Comparison of ENCODE assay signal across 9 mouse cellular contexts in the genomic region with DNA sequence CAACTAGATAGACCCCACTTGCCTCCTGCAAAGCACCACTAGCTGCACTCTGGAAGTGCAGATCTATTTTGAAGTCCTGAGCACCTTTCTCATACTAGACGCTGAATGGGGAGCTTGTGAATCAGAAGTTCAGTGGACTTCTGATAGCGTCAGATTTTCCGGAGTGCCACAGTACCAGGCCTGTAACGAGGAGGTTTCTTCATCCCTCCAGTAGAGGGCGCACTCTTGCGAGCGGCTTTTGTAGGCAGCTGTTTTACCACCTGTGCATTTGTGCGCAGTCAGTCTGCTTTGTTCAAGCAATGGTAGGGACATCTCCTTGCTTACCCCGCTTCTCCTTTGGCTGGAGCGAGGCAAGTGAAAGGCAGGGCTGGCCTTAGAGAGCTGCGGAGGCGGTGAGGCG. TPM values are rescaled to one million over a fixed set of nuclear protein-coding genes. Genes with fewer than 3 reads are reported as not detected.
DNase-seq lines count a peak whose midpoint lies in the region; ATAC-seq and TF ChIP-seq lines count a peak whose summit lies in the region.
"Had no signal": no experiment of that assay in that cellular context is flagged by ENCODE, and none has a peak within 500 bp of the region (broad histone marks: within the 10 kb centered on the region; RNA-seq: fewer than 3 reads in every experiment).

No protein-coding gene starts in this region.

- no peak overlapping the region for H3K4me2 ChIP-seq in lung, embryonic 14.5 days
- H3K4me2 ChIP-seq: hindbrain, embryonic 15.5 days had no signal

- no peak overlapping the region for H3K4me3 ChIP-seq in left cerebral cortex, adult 2 months
- no peak overlapping the region for H3K4me3 ChIP-seq in lung, embryonic 14.5 days (ENCODE audit: low read depth, low read length)
- H3K4me3 ChIP-seq: hindbrain, embryonic 15.5 days had no signal

- DNase-seq in cerebellum, postnatal 14 days, result peak; percentile 10 to 23
- DNase-seq in cerebellum, adult 11-12 months, result no peak
- DNase-seq in left cerebral cortex, adult 2 months (ENCODE audit: extremely low spot score in 1 of 2, low spot score in 2 of 2), result peak; percentile 8 to 14
- no peak for DNase-seq in left cerebral cortex, postnatal 10 days (ENCODE audit: extremely low spot score in 1 of 2, low spot score in 2 of 2)
- DNase-seq in adipocyte (ENCODE audit: low spot score), result peak; percentile 3
- peak; percentile 30 for DNase-seq in forelimb bud, embryonic 11.5 days (ENCODE audit: low read depth, low spot score)
- DNase-seq in lung, embryonic 14.5 days, result peak; percentile 47

- no peak overlapping the region for H3K27ac ChIP-seq in left cerebral cortex, adult 2 months
- no peak overlapping the region for H3K27ac ChIP-seq in lung, embryonic 14.5 days (ENCODE audit: low read depth)
- H3K27ac ChIP-seq: hindbrain, embryonic 15.5 days had no signal

- no peaks in the 10 kb centered on the region for H3K4me1 ChIP-seq in lung, embryonic 14.5 days (ENCODE audit: insufficient read depth)
- H3K4me1 ChIP-seq: hindbrain, embryonic 15.5 days had no signal

- H3K36me3 ChIP-seq in lung, embryonic 14.5 days (ENCODE audit: insufficient read depth), result no peaks in the 10 kb centered on the region
- H3K36me3 ChIP-seq: hindbrain, embryonic 15.5 days had no signal

- intact Hi-C loops in left cerebral cortex, adult 2 months (cut with DNase I), result no loop called here
- intact Hi-C loops in left cerebral cortex, postnatal 10 days (cut with DNase I), result no loop called here

- 32% methylated on average over 13 of the region's 13 CpGs for WGBS in lung, embryonic 14.5 days

- peak; percentile 61 for TF ChIP-seq CTCF in left cerebral cortex, adult 2 months (IDR thresholded peaks at IDR 0.05)
- peak; percentile 64 for TF ChIP-seq CTCF in lung, embryonic 14.5 days (IDR thresholded peaks at IDR 0.05; ENCODE audit: low read depth)

- no peaks in the 10 kb centered on the region for H3K9me3 ChIP-seq in lung, embryonic 14.5 days (ENCODE audit: low read depth, low read length)
- H3K9me3 ChIP-seq: hindbrain, embryonic 15.5 days had no signal

- no peak overlapping the region for H3K9ac ChIP-seq in lung, embryonic 14.5 days
- H3K9ac ChIP-seq: hindbrain, embryonic 15.5 days had no signal

- H3K27me3 ChIP-seq in lung, embryonic 14.5 days (ENCODE audit: insufficient read depth, low read length), result no peaks in the 10 kb centered on the region
- H3K27me3 ChIP-seq: hindbrain, embryonic 15.5 days had no signal

- ATAC-seq in lung, embryonic 14.5 days (ENCODE audit: insufficient read depth), result no peak
- ATAC-seq in megakaryocyte, adult 5-6 weeks (ENCODE audit: poor library complexity, severe bottlenecking), result no peak

RNA-seq across cellular contexts. Expression of a gene that starts 56.9 kb away (rescaled TPM):
- 100 to 1,000 TPM; 295 to 298 TPM for total RNA-seq in left cerebral cortex, adult 2 months (2021)
- 100 to 1,000 TPM; 170 to 176 TPM for total RNA-seq in left cerebral cortex, postnatal 10 days (2021)
- polyA plus RNA-seq in lung, embryonic 14.5 days (2014; fragmentation: Nextera tagmentation; extraction: Ambion mirVana), result 11.3 and 12.3 TPM in 2 replicates
- 0.31 and 0.93 TPM in 2 replicates for total RNA-seq in megakaryocyte, adult 5-6 weeks (2015)
- 0.11 and 0.12 TPM in 2 replicates for total RNA-seq in megakaryocyte, adult 5-6 weeks (2017)

Comparison
In these comparisons a context has a peak if more than half of its experiments do, and no peak if none do; other contexts are left out.
1. DNase-seq: peak in cerebellum, postnatal 14 days (2 of 2), left cerebral cortex, adult 2 months (2 of 2), adipocyte (single experiment), forelimb bud, embryonic 11.5 days (single experiment) and lung, embryonic 14.5 days (single experiment); none in cerebellum, adult 11-12 months (single experiment) and left cerebral cortex, postnatal 10 days (0 of 2).
2. RNA of a gene that starts 56.9 kb away (total RNA-seq): 295 to 298 TPM in left cerebral cortex, adult 2 months and 170 to 176 TPM in left cerebral cortex, postnatal 10 days; 0.11 to 0.93 TPM in megakaryocyte, adult 5-6 weeks; every median in the first group is over 10 times any median in the second.